Mouse (Mus musculus): ENCODE measurements around the gene Hoxb1. TPM values are rescaled to one million over a fixed set of nuclear protein-coding genes. Genes with fewer than 3 reads are reported as not detected.

The Hoxb1 gene
- 0.82 and 2.2 TPM in 2 replicates for polyA plus RNA-seq (2016; fragmentation: Nextera tagmentation; extraction: Ambion mirVana)

GRCm38 (mm10) chr11:96365441-96366091, at the start of gene Hoxb1:
Gene Hoxb1, plus strand, starts transcription at chr11:96365752.
- no peak within 1 kb of the TSS for H3K27ac ChIP-seq
- H3K4me3 ChIP-seq, result peak within 1 kb of the TSS; percentile 27
- peak within 1 kb of the TSS; percentile 27; the same call in 1 of the 2 replicates for H3K9ac ChIP-seq
- WGBS, result under 1% methylated on average over 26 of the region's 26 CpGs
- H3K4me2 ChIP-seq (replicated peaks), result peak within 1 kb of the TSS; percentile 42
- ATAC-seq (ENCODE audit: low FRiP score), result peak; percentile 56; the same call in 1 of the 2 replicates
- H3K27me3 ChIP-seq, result peaks cover 90% of the 10 kb centered on the region
- H3K36me3 ChIP-seq, result no peaks in the 10 kb centered on the region
- H3K9me3 ChIP-seq (replicated peaks), result 0 out of 2 replicates have a peak, but pooled peaks cover 3% of the 10 kb centered on the region
- H3K4me1 ChIP-seq, result peaks cover 9% of the 10 kb centered on the region

- Histone ChIP-seq H3K4me3 (peak overlapping the region; percentile 42), H3K36me3 (no peaks in the 10 kb centered on the region), H3K9ac (peak overlapping the region; percentile 54), H3K4me2 (replicated peaks) (peak overlapping the region; percentile 62), H3K9me3 (replicated peaks) (no peaks in the 10 kb centered on the region), H3K4me1 (0 out of 2 replicates have a peak, but pooled peaks cover 7% of the 10 kb centered on the region), H3K27me3 (peaks cover 94% of the 10 kb centered on the region), H3K27ac (peak overlapping the region; percentile 95)
- no peak for ATAC-seq (ENCODE audit: low FRiP score)
- WGBS, result 4% methylated on average over 18 of the region's 18 CpGs
These were observed 48.6 kb upstream of the Hoxb1 start for GRCm38 (mm10) chr11:96316696-96317607.

GRCm38 (mm10) chr11:96317608-96318367, 47.8 kb upstream of the Hoxb1 start, which contains the start of gene Hoxb4:
Gene Hoxb4, plus strand, starts transcription at chr11:96318267.
- H3K4me1 ChIP-seq, result 0 out of 2 replicates have a peak, but pooled peaks cover 7% of the 10 kb centered on the region
- under 1% methylated on average over 28 of the region's 28 CpGs for WGBS
- H3K4me2 ChIP-seq (replicated peaks), result peak within 1 kb of the TSS; percentile 62
- H3K27ac ChIP-seq, result peak within 1 kb of the TSS; percentile 95
- ATAC-seq (ENCODE audit: low FRiP score), result peak; percentile 51; the same call in 1 of the 2 replicates
- H3K4me3 ChIP-seq, result peak within 1 kb of the TSS; percentile 42
- no peaks in the 10 kb centered on the region for H3K9me3 ChIP-seq (replicated peaks)
- H3K27me3 ChIP-seq, result peaks cover 94% of the 10 kb centered on the region
- H3K9ac ChIP-seq, result peak within 1 kb of the TSS; percentile 81
- H3K36me3 ChIP-seq, result no peaks in the 10 kb centered on the region

- under 1% methylated on average over 36 of the region's 45 CpGs for WGBS
- peak overlapping the region; percentile 81 for H3K9ac ChIP-seq
- H3K4me3 ChIP-seq, result peak overlapping the region; percentile 42
- peaks cover 94% of the 10 kb centered on the region for H3K27me3 ChIP-seq
- H3K4me2 ChIP-seq (replicated peaks), result peak overlapping the region; percentile 62
- peak overlapping the region; percentile 95 for H3K27ac ChIP-seq
- 0 out of 2 replicates have a peak, but pooled peaks cover 7% of the 10 kb centered on the region for H3K4me1 ChIP-seq
- ATAC-seq (ENCODE audit: low FRiP score), result peak; percentile 74
- no peaks in the 10 kb centered on the region for H3K9me3 ChIP-seq (replicated peaks)
- H3K36me3 ChIP-seq, result no peaks in the 10 kb centered on the region
These were observed 47.0 kb upstream of the Hoxb1 start for GRCm38 (mm10) chr11:96318368-96319070.

- Histone ChIP-seq H3K27me3 (peaks cover 94% of the 10 kb centered on the region), H3K4me3 (peak overlapping the region; percentile 42), H3K36me3 (no peaks in the 10 kb centered on the region), H3K9me3 (replicated peaks) (no peaks in the 10 kb centered on the region), H3K9ac (peak overlapping the region; percentile 81), H3K4me2 (replicated peaks) (peak overlapping the region; percentile 62), H3K27ac (peak overlapping the region; percentile 95), H3K4me1 (0 out of 2 replicates have a peak, but pooled peaks cover 7% of the 10 kb centered on the region)
- 0% methylated on average over 23 of the region's 34 CpGs for WGBS
- peak; percentile 60; the same call in 1 of the 2 replicates for ATAC-seq (ENCODE audit: low FRiP score)
These were observed 46.3 kb upstream of the Hoxb1 start for GRCm38 (mm10) chr11:96319071-96319902.

- H3K4me3 ChIP-seq, result peak overlapping the region; percentile 42
- no peaks in the 10 kb centered on the region for H3K36me3 ChIP-seq
- ATAC-seq (ENCODE audit: low FRiP score), result no peak
- peak overlapping the region; percentile 81 for H3K9ac ChIP-seq
- no peaks in the 10 kb centered on the region for H3K9me3 ChIP-seq (replicated peaks)
- peaks cover 95% of the 10 kb centered on the region for H3K27me3 ChIP-seq
- WGBS, result under 1% methylated on average over 29 of the region's 29 CpGs
- 0 out of 2 replicates have a peak, but pooled peaks cover 7% of the 10 kb centered on the region for H3K4me1 ChIP-seq
- peak overlapping the region; percentile 95 for H3K27ac ChIP-seq
- H3K4me2 ChIP-seq (replicated peaks), result peak overlapping the region; percentile 62
These were observed 45.6 kb upstream of the Hoxb1 start for GRCm38 (mm10) chr11:96319910-96320309.

GRCm38 (mm10) chr11:96320688-96321087, 44.9 kb upstream of the Hoxb1 start:
- ATAC-seq (ENCODE audit: low FRiP score), result no peak
- WGBS, result under 1% methylated on average over 17 of the region's 17 CpGs
- Histone ChIP-seq H3K4me1 (0 out of 2 replicates have a peak, but pooled peaks cover 7% of the 10 kb centered on the region), H3K4me2 (replicated peaks) (peak overlapping the region; percentile 62), H3K9me3 (replicated peaks) (no peaks in the 10 kb centered on the region), H3K4me3 (peak overlapping the region; percentile 42), H3K9ac (peak overlapping the region; percentile 81), H3K27me3 (peaks cover 95% of the 10 kb centered on the region), H3K36me3 (no peaks in the 10 kb centered on the region), H3K27ac (peak overlapping the region; percentile 95)

- peak overlapping the region; percentile 95 for H3K27ac ChIP-seq
- WGBS, result 7% methylated on average over 5 of the region's 5 CpGs
- H3K9me3 ChIP-seq (replicated peaks), result no peaks in the 10 kb centered on the region
- peak overlapping the region; percentile 62 for H3K4me2 ChIP-seq (replicated peaks)
- ATAC-seq (ENCODE audit: low FRiP score), result no peak
- H3K4me1 ChIP-seq, result 0 out of 2 replicates have a peak, but pooled peaks cover 7% of the 10 kb centered on the region
- peak overlapping the region; percentile 85 for H3K9ac ChIP-seq
- H3K27me3 ChIP-seq, result peaks cover 96% of the 10 kb centered on the region
- peak overlapping the region; percentile 42 for H3K4me3 ChIP-seq
- no peaks in the 10 kb centered on the region for H3K36me3 ChIP-seq
These were observed 43.7 kb upstream of the Hoxb1 start for GRCm38 (mm10) chr11:96321846-96322245.

GRCm38 (mm10) chr11:96322738-96323137, 42.8 kb upstream of the Hoxb1 start:
- H3K4me2 ChIP-seq (replicated peaks), result peak overlapping the region; percentile 62
- no peaks in the 10 kb centered on the region for H3K9me3 ChIP-seq (replicated peaks)
- H3K36me3 ChIP-seq, result no peaks in the 10 kb centered on the region
- H3K4me1 ChIP-seq, result 0 out of 2 replicates have a peak, but pooled peaks cover 7% of the 10 kb centered on the region
- peaks cover 98% of the 10 kb centered on the region for H3K27me3 ChIP-seq
- no peak for ATAC-seq (ENCODE audit: low FRiP score)
- 5% methylated on average over 6 of the region's 6 CpGs for WGBS
- H3K4me3 ChIP-seq, result peak overlapping the region; percentile 42
- H3K27ac ChIP-seq, result peak overlapping the region; percentile 95
- H3K9ac ChIP-seq, result peak overlapping the region; percentile 85

GRCm38 (mm10) chr11:96323154-96323553, 42.4 kb upstream of the Hoxb1 start, which contains the start of gene Hoxb3:
Gene Hoxb3, plus strand, starts transcription at chr11:96323326.
- H3K9ac ChIP-seq, result peak within 1 kb of the TSS; percentile 85
- no peaks in the 10 kb centered on the region for H3K36me3 ChIP-seq
- no peak for ATAC-seq (ENCODE audit: low FRiP score)
- 3% methylated on average over 10 of the region's 10 CpGs for WGBS
- peak within 1 kb of the TSS; percentile 95 for H3K27ac ChIP-seq
- H3K4me3 ChIP-seq, result peak within 1 kb of the TSS; percentile 42
- H3K4me1 ChIP-seq, result 0 out of 2 replicates have a peak, but pooled peaks cover 6% of the 10 kb centered on the region
- peaks cover 98% of the 10 kb centered on the region for H3K27me3 ChIP-seq
- no peaks in the 10 kb centered on the region for H3K9me3 ChIP-seq (replicated peaks)
- H3K4me2 ChIP-seq (replicated peaks), result peak within 1 kb of the TSS; percentile 62
